Mouse (Mus musculus): ENCODE measurements around the gene Rusc2. TPM values are rescaled to one million over a fixed set of nuclear protein-coding genes. Genes with fewer than 3 reads are reported as not detected.

Gene Rusc2
- polyA plus RNA-seq, 1 experiment = 30.0 TPM

GRCm38 (mm10) chr4:43384541-43384940, 2.8 kb downstream of the Rusc2 start:
- no peak for TF ChIP-seq CTCF (IDR thresholded peaks at IDR 0.05; ENCODE audit: control insufficient read depth, insufficient read depth, insufficient replicate concordance, low read depth, low read length)
- no peak for TF ChIP-seq POLR2A (IDR thresholded peaks at IDR 0.05; ENCODE audit: control insufficient read depth, low read depth, low read length)
- H3K27ac ChIP-seq (ENCODE audit: control insufficient read depth, insufficient read depth, low read depth, low read length) = no peak overlapping the region
- peaks cover 23% of the 10 kb centered on the region for H3K4me1 ChIP-seq (ENCODE audit: control insufficient read depth, insufficient read depth, low read length)
- no peaks in the 10 kb centered on the region for H3K36me3 ChIP-seq (ENCODE audit: control insufficient read depth, insufficient read depth, low read length)
- no peak overlapping the region for H3K4me3 ChIP-seq (ENCODE audit: control insufficient read depth, low read depth, low read length)
- H3K27me3 ChIP-seq (ENCODE audit: control insufficient read depth, insufficient read depth, low read length) = no peaks in the 10 kb centered on the region

- Histone ChIP-seq H3K36me3 (ENCODE audit: control insufficient read depth, insufficient read depth, low read length) (no peaks in the 10 kb centered on the region; the same call in 1 of the 2 replicates), H3K27me3 (ENCODE audit: control insufficient read depth, insufficient read depth, low read length) (no peaks in the 10 kb centered on the region), H3K27ac (ENCODE audit: control insufficient read depth, insufficient read depth, low read depth, low read length) (no peak overlapping the region), H3K4me3 (ENCODE audit: control insufficient read depth, low read depth, low read length) (no peak overlapping the region), H3K4me1 (ENCODE audit: control insufficient read depth, insufficient read depth, low read length) (peaks cover 9% of the 10 kb centered on the region)
- TF ChIP-seq CTCF (IDR thresholded peaks at IDR 0.05; ENCODE audit: control insufficient read depth, insufficient read depth, insufficient replicate concordance, low read depth, low read length) (no peak), POLR2A (IDR thresholded peaks at IDR 0.05; ENCODE audit: control insufficient read depth, low read depth, low read length) (no peak)
These were observed 5.2 kb downstream of the Rusc2 start for GRCm38 (mm10) chr4:43386932-43387331.

GRCm38 (mm10) chr4:43389390-43389789, 7.6 kb downstream of the Rusc2 start:
- no peak overlapping the region for H3K27ac ChIP-seq (ENCODE audit: control insufficient read depth, insufficient read depth, low read depth, low read length)
- no peaks in the 10 kb centered on the region; the same call in 1 of the 2 replicates for H3K36me3 ChIP-seq (ENCODE audit: control insufficient read depth, insufficient read depth, low read length)
- no peak overlapping the region for H3K4me3 ChIP-seq (ENCODE audit: control insufficient read depth, low read depth, low read length)
- no peak for TF ChIP-seq CTCF (IDR thresholded peaks at IDR 0.05; ENCODE audit: control insufficient read depth, insufficient read depth, insufficient replicate concordance, low read depth, low read length)
- TF ChIP-seq POLR2A (IDR thresholded peaks at IDR 0.05; ENCODE audit: control insufficient read depth, low read depth, low read length) = no peak
- no peaks in the 10 kb centered on the region for H3K27me3 ChIP-seq (ENCODE audit: control insufficient read depth, insufficient read depth, low read length)
- no peaks in the 10 kb centered on the region; the same call in 1 of the 2 replicates for H3K4me1 ChIP-seq (ENCODE audit: control insufficient read depth, insufficient read depth, low read length)

- H3K4me1 ChIP-seq (ENCODE audit: control insufficient read depth, insufficient read depth, low read length) = no peaks in the 10 kb centered on the region; the same call in 1 of the 2 replicates
- no peak overlapping the region; the same call in 1 of the 2 replicates for H3K27ac ChIP-seq (ENCODE audit: control insufficient read depth, insufficient read depth, low read depth, low read length)
- TF ChIP-seq POLR2A (IDR thresholded peaks at IDR 0.05; ENCODE audit: control insufficient read depth, low read depth, low read length) = no peak
- no peak for TF ChIP-seq CTCF (IDR thresholded peaks at IDR 0.05; ENCODE audit: control insufficient read depth, insufficient read depth, insufficient replicate concordance, low read depth, low read length)
- no peak overlapping the region for H3K4me3 ChIP-seq (ENCODE audit: control insufficient read depth, low read depth, low read length)
- no peaks in the 10 kb centered on the region for H3K27me3 ChIP-seq (ENCODE audit: control insufficient read depth, insufficient read depth, low read length)
- no peaks in the 10 kb centered on the region; the same call in 1 of the 2 replicates for H3K36me3 ChIP-seq (ENCODE audit: control insufficient read depth, insufficient read depth, low read length)
These were observed 8.2 kb downstream of the Rusc2 start for GRCm38 (mm10) chr4:43389845-43390440.

GRCm38 (mm10) chr4:43391521-43392050, 9.8 kb downstream of the Rusc2 start:
- H3K4me3 ChIP-seq (ENCODE audit: control insufficient read depth, low read depth, low read length) = no peak overlapping the region
- no peak overlapping the region for H3K27ac ChIP-seq (ENCODE audit: control insufficient read depth, insufficient read depth, low read depth, low read length)
- no peak for TF ChIP-seq POLR2A (IDR thresholded peaks at IDR 0.05; ENCODE audit: control insufficient read depth, low read depth, low read length)
- TF ChIP-seq CTCF (IDR thresholded peaks at IDR 0.05; ENCODE audit: control insufficient read depth, insufficient read depth, insufficient replicate concordance, low read depth, low read length) = no peak
- H3K36me3 ChIP-seq (ENCODE audit: control insufficient read depth, insufficient read depth, low read length) = no peaks in the 10 kb centered on the region; the same call in 1 of the 2 replicates
- H3K27me3 ChIP-seq (ENCODE audit: control insufficient read depth, insufficient read depth, low read length) = no peaks in the 10 kb centered on the region
- no peaks in the 10 kb centered on the region; the same call in 1 of the 2 replicates for H3K4me1 ChIP-seq (ENCODE audit: control insufficient read depth, insufficient read depth, low read length)

GRCm38 (mm10) chr4:43394345-43394891, 12.6 kb downstream of the Rusc2 start:
- no peaks in the 10 kb centered on the region for H3K27me3 ChIP-seq (ENCODE audit: control insufficient read depth, insufficient read depth, low read length)
- peak overlapping the region; percentile 83 for H3K27ac ChIP-seq (ENCODE audit: control insufficient read depth, insufficient read depth, low read depth, low read length)
- no peak overlapping the region for H3K4me3 ChIP-seq (ENCODE audit: control insufficient read depth, low read depth, low read length)
- no peaks in the 10 kb centered on the region; the same call in 1 of the 2 replicates for H3K36me3 ChIP-seq (ENCODE audit: control insufficient read depth, insufficient read depth, low read length)
- TF ChIP-seq POLR2A (IDR thresholded peaks at IDR 0.05; ENCODE audit: control insufficient read depth, low read depth, low read length) (peak; percentile 46; the same call in 1 of the 2 replicates), CTCF (IDR thresholded peaks at IDR 0.05; ENCODE audit: control insufficient read depth, insufficient read depth, insufficient replicate concordance, low read depth, low read length) (no peak)
- H3K4me1 ChIP-seq (ENCODE audit: control insufficient read depth, insufficient read depth, low read length) = no peaks in the 10 kb centered on the region; the same call in none of the 2 replicates

- H3K4me1 ChIP-seq (ENCODE audit: control insufficient read depth, insufficient read depth, low read length) = no peaks in the 10 kb centered on the region; the same call in none of the 2 replicates
- H3K27ac ChIP-seq (ENCODE audit: control insufficient read depth, insufficient read depth, low read depth, low read length) = peak overlapping the region; percentile 83
- H3K36me3 ChIP-seq (ENCODE audit: control insufficient read depth, insufficient read depth, low read length) = no peaks in the 10 kb centered on the region
- H3K27me3 ChIP-seq (ENCODE audit: control insufficient read depth, insufficient read depth, low read length) = no peaks in the 10 kb centered on the region
- no peak for TF ChIP-seq POLR2A (IDR thresholded peaks at IDR 0.05; ENCODE audit: control insufficient read depth, low read depth, low read length)
- TF ChIP-seq CTCF (IDR thresholded peaks at IDR 0.05; ENCODE audit: control insufficient read depth, insufficient read depth, insufficient replicate concordance, low read depth, low read length) = no peak
- no peak overlapping the region for H3K4me3 ChIP-seq (ENCODE audit: control insufficient read depth, low read depth, low read length)
These were observed 13.4 kb downstream of the Rusc2 start for GRCm38 (mm10) chr4:43395147-43395546.
